Mouse (Mus musculus) hindbrain, embryonic 13.5 days (tissue): ENCODE results near the gene Igsf21. TPM values are rescaled to one million over a fixed set of nuclear protein-coding genes. Genes with fewer than 3 reads are reported as not detected.

Experiments used
- ATAC-seq: fragments of 200-750 bp; cut with Nextera tagmentation; 2 replicates; pipeline ENCODE4 v1.8.0; 2017; ENCODE audit warnings: moderate TSS enrichment; ENCODE audit not compliant: low FRiP score
- H3K27ac ChIP-seq: fragments of 300-500 bp; sonication (generic); 2 replicates; pipeline ENCODE4 v1.5.1; 2015; ENCODE audit warnings: inconsistent platforms, mild to moderate bottlenecking, moderate library complexity
- H3K27me3 ChIP-seq: fragments of 300-500 bp; sonication (generic); 2 replicates; pipeline ENCODE4 v1.6.1; 2015; ENCODE audit warnings: mild to moderate bottlenecking, inconsistent platforms
- H3K36me3 ChIP-seq: fragments of 300-500 bp; sonication (generic); 2 replicates; pipeline ENCODE4 v1.6.1; 2015; ENCODE audit warnings: mild to moderate bottlenecking, inconsistent platforms
- H3K4me1 ChIP-seq: fragments of 300-500 bp; sonication (generic); replicated peaks from 2 replicates; pipeline ENCODE4 v1.6.1; 2015; ENCODE audit warnings: inconsistent platforms
- H3K4me2 ChIP-seq: fragments of 300-500 bp; sonication (generic); 2 replicates; pipeline ENCODE4 v1.6.1; 2015; ENCODE audit warnings: inconsistent platforms, mild to moderate bottlenecking, moderate library complexity
- H3K4me3 ChIP-seq: fragments of 300-500 bp; sonication (generic); 2 replicates; pipeline ENCODE4 v1.5.1; 2015; ENCODE audit warnings: mild to moderate bottlenecking, inconsistent platforms
- H3K9ac ChIP-seq: fragments of 300-500 bp; sonication (generic); 2 replicates; pipeline ENCODE4 v1.6.1; 2015; ENCODE audit warnings: mild to moderate bottlenecking, inconsistent platforms
- H3K9me3 ChIP-seq: fragments of 300-500 bp; sonication (generic); 2 replicates; pipeline ENCODE4 v1.6.1; 2016; ENCODE audit warnings: inconsistent platforms
- WGBS: fragments of 180-500 bp; shearing (Covaris S2); methylation state at CpG from one replicate; pipeline ENCODE4 v1.1.7; 2015; 5-methylcytosine and 5-hydroxymethylcytosine counted together
- polyA plus RNA-seq: library from polyadenylated mRNA; unstranded; fragments of >200 nt; fragmentation: Nextera tagmentation; extraction: Ambion mirVana; gene quantifications from 2 replicates; pipeline ENCODE4 v1.2.1, GENCODE M21; 2015

The Igsf21 gene
- polyA plus RNA-seq, 1 experiment from 2014 or later: 46.4 TPM

GRCm38 (mm10) chr4:140234412-140235205 is 12.0 kb downstream of the Igsf21 start:
- peaks cover 32% of the 10 kb centered on the region for H3K4me1 ChIP-seq
- no peaks in the 10 kb centered on the region for H3K9me3 ChIP-seq
- no peak for ATAC-seq
- H3K4me3 ChIP-seq: no peak overlapping the region
- no peak overlapping the region for H3K27ac ChIP-seq
- H3K36me3 ChIP-seq: no peaks in the 10 kb centered on the region
- 61% methylated on average over 18 of the region's 18 CpGs for WGBS
- no peak overlapping the region for H3K4me2 ChIP-seq
- no peak overlapping the region for H3K9ac ChIP-seq
- peaks cover 12% of the 10 kb centered on the region for H3K27me3 ChIP-seq

GRCm38 (mm10) chr4:140227837-140228236 is 18.7 kb downstream of the Igsf21 start:
- Histone ChIP-seq H3K4me2 (no peak overlapping the region), H3K9me3 (no peaks in the 10 kb centered on the region), H3K4me3 (no peak overlapping the region), H3K27me3 (peaks cover 3% of the 10 kb centered on the region; the same call in 1 of the 2 replicates), H3K9ac (no peak overlapping the region), H3K27ac (no peak overlapping the region), H3K4me1 (peaks cover 49% of the 10 kb centered on the region), H3K36me3 (no peaks in the 10 kb centered on the region)
- WGBS: 53% methylated on average over 6 of the region's 7 CpGs
- ATAC-seq: no peak

GRCm38 (mm10) chr4:140225204-140225603 is 21.4 kb downstream of the Igsf21 start:
- 81% methylated on average over 9 of the region's 9 CpGs for WGBS
- H3K4me1 ChIP-seq: peaks cover 71% of the 10 kb centered on the region
- no peak overlapping the region for H3K9ac ChIP-seq
- H3K9me3 ChIP-seq: no peaks in the 10 kb centered on the region
- no peak overlapping the region for H3K4me2 ChIP-seq
- H3K4me3 ChIP-seq: no peak overlapping the region
- no peak for ATAC-seq
- H3K27me3 ChIP-seq: peaks cover 3% of the 10 kb centered on the region; the same call in 1 of the 2 replicates
- H3K27ac ChIP-seq: no peak overlapping the region
- no peaks in the 10 kb centered on the region for H3K36me3 ChIP-seq

GRCm38 (mm10) chr4:140224451-140224850 is 22.1 kb downstream of the Igsf21 start:
- peaks cover 2% of the 10 kb centered on the region; the same call in 1 of the 2 replicates for H3K27me3 ChIP-seq
- no peak overlapping the region for H3K4me2 ChIP-seq
- H3K9me3 ChIP-seq: no peaks in the 10 kb centered on the region
- ATAC-seq: no peak
- H3K27ac ChIP-seq: no peak overlapping the region
- H3K4me3 ChIP-seq: no peak overlapping the region
- H3K36me3 ChIP-seq: no peaks in the 10 kb centered on the region
- no peak overlapping the region for H3K9ac ChIP-seq
- WGBS: 61% methylated on average over 7 of the region's 7 CpGs
- H3K4me1 ChIP-seq: peaks cover 72% of the 10 kb centered on the region

- H3K27ac ChIP-seq: no peak overlapping the region
- no peaks in the 10 kb centered on the region for H3K36me3 ChIP-seq
- no peaks in the 10 kb centered on the region for H3K9me3 ChIP-seq
- no peak overlapping the region for H3K9ac ChIP-seq
- ATAC-seq: no peak
- peaks cover 73% of the 10 kb centered on the region for H3K4me1 ChIP-seq
- no peaks in the 10 kb centered on the region for H3K27me3 ChIP-seq
- H3K4me2 ChIP-seq: no peak overlapping the region
- H3K4me3 ChIP-seq: no peak overlapping the region
- 48% methylated on average over 12 of the region's 12 CpGs for WGBS
These were observed 23.5 kb downstream of the Igsf21 start for GRCm38 (mm10) chr4:140223067-140223466.

- Histone ChIP-seq H3K9ac (peak overlapping the region; percentile 30; the same call in 1 of the 2 replicates), H3K4me1 (peaks cover 70% of the 10 kb centered on the region)
These were observed 26.1 kb downstream of the Igsf21 start for GRCm38 (mm10) chr4:140220326-140221093.

GRCm38 (mm10) chr4:140218853-140219852 is 27.4 kb downstream of the Igsf21 start:
- Histone ChIP-seq H3K27ac (peak overlapping the region; percentile 78), H3K36me3 (no peaks in the 10 kb centered on the region), H3K4me1 (peaks cover 75% of the 10 kb centered on the region), H3K9me3 (no peaks in the 10 kb centered on the region), H3K4me2 (no peak overlapping the region), H3K27me3 (peaks cover 2% of the 10 kb centered on the region; the same call in 1 of the 2 replicates), H3K4me3 (no peak overlapping the region), H3K9ac (no peak overlapping the region)
- ATAC-seq: peak; percentile 45; the same call in 1 of the 2 replicates
- 33% methylated on average over 17 of the region's 17 CpGs for WGBS

More at GRCm38 (mm10) chr4:140220326-140221093, 26.1 kb downstream of the Igsf21 start:
- Histone ChIP-seq H3K4me3 (no peak overlapping the region), H3K9me3 (no peaks in the 10 kb centered on the region), H3K27ac (peak overlapping the region; percentile 37; the same call in 1 of the 2 replicates), H3K36me3 (no peaks in the 10 kb centered on the region), H3K4me2 (no peak overlapping the region), H3K27me3 (no peaks in the 10 kb centered on the region)
- WGBS: 32% methylated on average over 22 of the region's 22 CpGs
- ATAC-seq: no peak

GRCm38 (mm10) chr4:140218384-140218783 is 28.2 kb downstream of the Igsf21 start:
- peaks cover 6% of the 10 kb centered on the region for H3K27me3 ChIP-seq
- peaks cover 68% of the 10 kb centered on the region for H3K4me1 ChIP-seq
- peak overlapping the region; percentile 78 for H3K27ac ChIP-seq
- H3K9ac ChIP-seq: no peak overlapping the region; the same call in 1 of the 2 replicates
- no peak overlapping the region for H3K4me2 ChIP-seq
- 26% methylated on average over 5 of the region's 5 CpGs for WGBS
- ATAC-seq: peak; percentile 44; the same call in 1 of the 2 replicates
- no peaks in the 10 kb centered on the region for H3K36me3 ChIP-seq
- H3K9me3 ChIP-seq: no peaks in the 10 kb centered on the region
- H3K4me3 ChIP-seq: no peak overlapping the region

- H3K4me2 ChIP-seq: no peak overlapping the region
- no peaks in the 10 kb centered on the region for H3K9me3 ChIP-seq
- H3K36me3 ChIP-seq: no peaks in the 10 kb centered on the region
- H3K27me3 ChIP-seq: peaks cover 6% of the 10 kb centered on the region
- H3K4me1 ChIP-seq: peaks cover 67% of the 10 kb centered on the region
- peak overlapping the region; percentile 78 for H3K27ac ChIP-seq
- 30% methylated on average over 8 of the region's 8 CpGs for WGBS
- no peak overlapping the region for H3K4me3 ChIP-seq
- no peak overlapping the region; the same call in 1 of the 2 replicates for H3K9ac ChIP-seq
- 0 out of 2 replicates have a peak, but pooled peaks have one; percentile 19 for ATAC-seq
These were observed 28.6 kb downstream of the Igsf21 start for GRCm38 (mm10) chr4:140217934-140218333.

- H3K4me1 ChIP-seq: peaks cover 69% of the 10 kb centered on the region
- H3K4me2 ChIP-seq: no peak overlapping the region
- ATAC-seq: no peak
- H3K27ac ChIP-seq: no peak overlapping the region
- H3K4me3 ChIP-seq: no peak overlapping the region
- H3K36me3 ChIP-seq: no peaks in the 10 kb centered on the region
- no peak overlapping the region for H3K9ac ChIP-seq
- H3K27me3 ChIP-seq: peaks cover 9% of the 10 kb centered on the region
- no peaks in the 10 kb centered on the region for H3K9me3 ChIP-seq
- WGBS: 83% methylated on average over 8 of the region's 8 CpGs
These were observed 30.5 kb downstream of the Igsf21 start for GRCm38 (mm10) chr4:140216096-140216495.

GRCm38 (mm10) chr4:140215205-140215604 is 31.4 kb downstream of the Igsf21 start:
- Histone ChIP-seq H3K4me2 (no peak overlapping the region), H3K27me3 (peaks cover 9% of the 10 kb centered on the region), H3K36me3 (no peaks in the 10 kb centered on the region), H3K4me1 (peaks cover 69% of the 10 kb centered on the region), H3K4me3 (no peak overlapping the region), H3K9me3 (no peaks in the 10 kb centered on the region), H3K9ac (no peak overlapping the region), H3K27ac (no peak overlapping the region)
- 68% methylated on average over 9 of the region's 9 CpGs for WGBS
- ATAC-seq: no peak
